Mouse (Mus musculus) fat pad, adult 2 months (tissue): ENCODE results near the gene Kdm4a.

ENCODE experiments used
- DNase-seq: peaks from one replicate; pipeline ENCODE4 v3.0.0-alpha.2; 2011; ENCODE audit warnings: low read depth, low spot score; ENCODE audit errors: extremely low read depth

The Kdm4a gene

DNA sequence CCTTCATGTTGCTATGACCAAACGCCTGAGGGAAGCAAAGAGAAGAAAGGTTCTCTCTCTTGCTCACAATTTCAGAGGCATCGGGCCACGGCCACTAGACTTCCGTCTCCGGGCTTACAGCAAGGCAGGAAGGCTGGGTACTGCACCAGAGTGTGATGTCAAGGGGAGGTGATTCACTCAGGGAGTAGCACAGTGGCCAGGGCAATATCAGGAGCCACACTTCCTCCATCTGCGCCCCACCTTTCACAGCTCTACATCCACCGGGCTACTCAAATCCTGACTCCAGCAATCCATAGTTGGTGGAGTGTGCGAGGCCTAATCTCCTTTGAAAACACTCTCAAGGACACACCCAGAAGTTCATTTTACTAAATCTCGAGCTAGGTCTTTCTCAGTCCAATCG is 62.3 kb downstream of the Kdm4a start:
- DNase-seq = no peak

DNA sequence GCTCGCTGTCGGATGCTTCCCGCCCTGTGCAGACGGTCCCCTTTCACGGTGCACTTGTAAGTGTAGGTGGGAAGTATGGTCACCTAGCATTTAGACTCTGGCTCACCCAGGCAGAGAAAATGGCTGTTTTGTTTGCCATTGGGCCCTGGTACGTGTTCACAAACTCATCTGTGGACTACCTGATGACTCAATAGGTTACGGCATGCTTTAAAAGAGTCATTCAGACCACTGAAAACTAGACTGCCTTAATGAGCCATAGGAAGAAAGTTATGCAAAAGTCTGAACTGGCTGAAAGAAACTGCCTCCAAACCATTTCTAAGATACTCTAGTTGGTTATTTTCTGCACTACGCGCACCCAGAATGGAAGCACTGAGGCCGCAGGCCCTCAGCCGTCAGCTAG is 63.7 kb downstream of the Kdm4a start:
- DNase-seq = no peak

DNA sequence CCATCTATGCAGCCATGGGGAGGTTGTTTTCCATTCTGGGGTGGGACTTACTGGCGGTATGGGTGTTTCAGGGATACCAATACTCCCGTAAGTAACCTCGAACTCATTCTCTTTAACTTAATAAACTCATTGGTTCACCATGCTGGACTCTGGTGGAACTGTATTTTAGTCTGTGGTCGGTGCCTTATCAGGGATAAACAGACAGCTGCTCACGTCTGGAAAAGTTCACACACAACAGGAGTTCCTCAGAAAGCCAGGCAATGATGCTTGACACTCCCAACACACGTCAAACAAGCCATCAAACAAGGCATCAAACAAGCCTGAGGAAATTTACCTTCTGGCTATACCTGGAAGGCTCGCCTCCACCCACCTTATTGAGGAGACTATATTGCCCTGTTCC is 64.7 kb downstream of the Kdm4a start:
- DNase-seq = no peak

DNA sequence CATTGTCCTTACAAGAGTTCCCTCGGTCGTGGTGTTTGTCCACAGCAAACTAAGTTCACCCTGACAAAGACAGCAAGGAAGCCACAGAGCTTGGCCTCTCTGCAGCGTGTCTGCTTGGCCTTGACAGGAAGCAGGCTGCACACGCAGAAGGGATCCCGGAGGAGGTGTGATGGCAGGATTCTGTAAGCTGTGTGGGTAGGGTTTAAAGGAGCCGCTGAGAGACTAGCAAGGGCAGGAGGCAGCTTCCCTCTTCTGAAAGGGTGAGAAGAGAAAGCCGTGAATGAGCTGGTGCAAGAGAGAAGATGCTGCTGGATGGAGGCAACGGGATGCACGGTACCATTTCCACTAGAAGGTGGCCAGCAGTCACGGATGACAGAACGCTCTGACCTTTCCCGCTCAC is 67.2 kb downstream of the Kdm4a start:
- no peak for DNase-seq

DNA sequence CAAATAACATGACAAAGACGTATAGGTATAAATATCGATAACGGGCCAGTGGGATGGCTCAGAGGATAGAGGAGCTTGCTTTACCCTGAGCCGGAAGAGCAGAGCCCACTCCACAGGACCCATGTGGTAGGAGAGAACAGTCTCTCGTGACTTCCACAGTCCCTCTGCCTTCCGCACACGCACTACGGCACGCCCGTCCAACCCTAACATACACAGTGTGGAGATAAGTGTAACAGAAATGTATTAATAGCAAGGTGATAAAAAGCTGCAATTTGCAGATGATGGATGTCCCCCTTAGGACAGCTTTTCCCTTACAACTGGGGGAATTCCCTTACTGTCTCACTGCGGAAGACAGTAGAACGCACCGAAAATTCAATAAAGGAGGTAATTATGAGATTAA is 70.2 kb downstream of the Kdm4a start:
- no peak for DNase-seq

DNA sequence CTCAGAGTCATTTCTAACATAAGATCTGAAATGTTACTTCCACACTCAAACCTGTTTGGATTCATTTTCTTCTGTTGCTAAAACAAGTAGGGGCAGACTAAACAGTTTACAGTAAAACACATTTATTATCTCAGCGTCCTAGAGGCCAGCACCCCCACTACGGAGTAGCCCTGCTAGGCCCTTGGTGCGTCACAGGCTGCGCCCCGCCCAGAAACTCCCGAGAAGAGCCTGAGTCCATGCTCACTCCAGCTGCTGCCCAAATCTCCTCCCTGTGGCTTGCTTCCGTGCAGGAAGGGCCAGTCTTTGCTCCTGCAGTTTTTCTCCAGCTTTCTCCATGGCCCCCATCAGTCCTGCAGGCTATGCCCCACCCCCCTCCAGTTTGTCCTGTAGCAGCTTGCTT is 71.1 kb downstream of the Kdm4a start:
- no peak for DNase-seq

DNA sequence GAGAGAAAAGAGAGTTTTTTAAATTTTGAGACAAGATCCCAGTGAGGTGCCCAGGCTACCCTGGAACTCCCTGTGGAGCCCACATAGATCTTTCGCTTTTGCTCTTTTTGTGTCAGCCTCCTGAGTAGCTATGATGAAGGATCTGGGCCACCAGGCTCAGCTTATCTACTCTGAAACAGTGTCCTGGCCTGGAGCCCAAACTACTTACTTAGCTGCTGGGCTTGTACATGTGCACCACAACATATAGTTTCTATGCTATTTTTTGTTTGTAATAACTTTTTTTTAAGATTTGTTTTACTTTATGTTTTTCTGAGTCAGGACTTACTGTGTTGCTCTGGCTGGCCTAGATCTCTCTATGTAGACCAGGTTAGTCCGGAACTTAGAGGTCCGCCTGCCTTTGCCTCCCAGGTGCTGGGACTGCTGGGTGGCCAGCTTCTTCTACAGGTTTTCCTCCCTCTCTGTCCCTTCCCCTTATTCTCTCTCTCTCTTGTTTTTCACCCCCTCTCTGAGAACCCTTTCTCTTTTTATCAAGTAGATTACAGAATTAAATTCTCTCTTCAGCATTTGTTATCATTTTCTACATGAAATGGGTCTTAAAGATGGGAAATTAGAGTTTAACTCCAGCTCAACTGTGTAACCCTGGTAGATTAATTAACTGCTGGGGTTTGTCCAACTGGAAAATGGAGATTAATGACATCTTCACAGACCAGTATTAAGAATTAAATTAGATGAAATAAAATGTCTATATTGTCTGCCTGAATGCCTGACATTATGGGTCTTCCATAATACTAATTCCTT is 74.4 kb downstream of the Kdm4a start:
- DNase-seq = no peak

DNA sequence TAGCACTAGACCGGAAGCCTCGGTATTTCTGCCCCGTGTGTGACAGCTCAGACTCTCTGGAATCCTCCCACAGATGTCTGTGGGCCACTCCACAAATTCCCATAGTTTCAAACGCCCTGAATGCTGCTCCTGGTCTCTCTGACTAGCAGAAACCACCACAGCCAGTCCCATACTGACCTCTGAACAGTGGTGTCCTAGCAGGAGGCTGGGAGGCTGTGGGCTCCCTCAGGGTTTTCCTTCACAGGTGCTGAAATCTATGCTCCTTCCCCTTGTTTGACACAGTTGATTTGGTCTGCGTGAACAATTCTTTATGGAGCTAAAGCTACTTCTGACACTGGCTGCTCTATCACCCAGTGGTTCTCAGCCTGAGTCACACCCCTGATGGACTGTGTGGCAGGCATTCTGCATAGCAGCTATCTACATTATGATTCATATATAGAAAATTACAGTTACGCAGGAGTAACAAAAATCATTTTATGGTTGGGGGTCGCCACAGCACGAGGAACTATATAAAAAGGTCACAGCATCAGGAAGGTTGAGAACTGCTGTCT is 76.5 kb downstream of the Kdm4a start:
- no peak for DNase-seq

DNA sequence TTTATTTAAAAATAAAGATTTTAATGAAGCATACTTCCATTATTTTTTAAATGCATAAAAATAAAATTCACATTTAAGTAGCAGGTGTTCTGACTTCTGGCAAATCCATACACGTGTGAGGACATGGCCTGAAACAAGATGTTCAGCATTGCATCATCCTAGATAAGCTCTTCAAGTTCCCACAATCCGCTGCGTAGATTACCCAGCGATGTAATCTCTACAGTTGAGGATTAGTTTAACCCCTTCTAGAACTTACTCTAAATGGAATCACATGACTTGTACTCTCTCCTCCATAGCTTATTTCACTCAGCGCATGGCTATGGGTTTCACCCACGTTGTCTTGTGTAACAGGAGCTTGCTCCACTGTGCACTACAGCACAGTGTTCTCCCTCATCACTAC is 78.3 kb downstream of the Kdm4a start:
- DNase-seq = no peak

DNA sequence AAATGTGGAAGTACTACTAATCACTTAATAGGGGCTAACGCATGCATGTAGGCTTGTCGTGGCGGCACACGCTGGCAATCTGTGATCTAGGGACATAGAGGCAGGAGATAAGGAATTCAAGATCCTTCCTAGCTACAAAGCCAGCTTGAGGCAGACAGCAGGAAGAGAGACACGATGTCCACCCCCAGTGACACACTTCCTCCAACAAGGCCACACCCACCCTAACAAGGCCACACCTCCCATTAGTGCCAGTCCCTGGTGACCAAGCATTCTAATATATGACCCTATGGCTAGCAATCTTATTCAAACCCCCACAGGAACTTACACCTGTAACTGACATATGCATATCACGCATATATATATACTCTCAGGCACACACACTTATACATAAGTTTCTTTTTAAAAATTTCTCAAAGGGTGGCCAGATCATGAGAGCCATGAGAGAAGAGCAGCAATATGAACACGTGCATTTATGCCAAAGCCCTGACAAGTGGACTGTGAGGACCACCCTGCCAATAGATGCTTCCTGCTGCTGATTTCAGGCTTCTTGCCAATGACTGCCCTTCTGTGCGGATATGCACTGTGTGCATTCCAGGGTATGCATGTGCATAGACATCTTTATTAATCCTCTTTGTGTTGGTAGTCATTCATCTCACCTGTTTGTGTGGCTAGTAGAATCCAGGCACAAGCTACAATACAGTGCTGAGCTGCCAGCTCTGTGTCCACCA is 80.0 kb downstream of the Kdm4a start:
- DNase-seq = no peak

DNA sequence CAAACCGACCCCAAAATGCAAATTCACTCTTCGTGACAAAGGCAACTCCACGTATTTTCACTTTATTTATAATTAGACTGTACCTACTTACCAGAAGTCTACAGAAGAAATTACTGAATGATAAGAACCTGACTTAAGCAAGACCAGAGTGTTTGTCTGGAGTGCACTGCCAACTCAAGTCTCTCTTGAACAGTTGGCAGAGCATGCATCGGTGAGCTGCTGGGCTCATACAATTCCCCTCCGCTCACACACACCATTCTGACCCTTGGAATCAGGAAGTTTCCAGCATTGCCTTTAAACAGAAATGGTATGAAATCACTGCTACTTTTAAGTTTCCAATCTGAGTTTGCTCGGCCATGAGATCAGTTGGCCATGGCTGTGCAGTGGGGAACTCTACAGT is 81.3 kb downstream of the Kdm4a start:
- DNase-seq = no peak

DNA sequence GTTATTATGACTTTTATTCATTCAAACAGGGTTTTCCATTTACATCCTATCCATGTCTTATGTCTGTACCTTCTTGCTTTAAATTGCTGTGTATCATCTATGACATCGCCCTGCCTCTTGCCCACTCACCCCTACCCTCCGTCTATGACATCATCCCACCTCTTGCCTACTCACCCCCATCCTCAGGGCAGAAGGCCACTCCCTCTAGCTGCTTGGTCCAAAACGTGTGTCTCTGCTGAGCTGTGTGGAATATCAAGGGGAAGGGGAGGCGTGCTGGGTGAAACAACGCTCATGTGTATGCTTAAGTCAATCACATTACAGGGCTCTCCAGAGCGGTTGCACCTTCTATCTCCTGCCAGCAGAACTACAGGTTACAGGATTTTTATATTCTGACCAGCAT is 83.8 kb downstream of the Kdm4a start:
- DNase-seq = no peak

DNA sequence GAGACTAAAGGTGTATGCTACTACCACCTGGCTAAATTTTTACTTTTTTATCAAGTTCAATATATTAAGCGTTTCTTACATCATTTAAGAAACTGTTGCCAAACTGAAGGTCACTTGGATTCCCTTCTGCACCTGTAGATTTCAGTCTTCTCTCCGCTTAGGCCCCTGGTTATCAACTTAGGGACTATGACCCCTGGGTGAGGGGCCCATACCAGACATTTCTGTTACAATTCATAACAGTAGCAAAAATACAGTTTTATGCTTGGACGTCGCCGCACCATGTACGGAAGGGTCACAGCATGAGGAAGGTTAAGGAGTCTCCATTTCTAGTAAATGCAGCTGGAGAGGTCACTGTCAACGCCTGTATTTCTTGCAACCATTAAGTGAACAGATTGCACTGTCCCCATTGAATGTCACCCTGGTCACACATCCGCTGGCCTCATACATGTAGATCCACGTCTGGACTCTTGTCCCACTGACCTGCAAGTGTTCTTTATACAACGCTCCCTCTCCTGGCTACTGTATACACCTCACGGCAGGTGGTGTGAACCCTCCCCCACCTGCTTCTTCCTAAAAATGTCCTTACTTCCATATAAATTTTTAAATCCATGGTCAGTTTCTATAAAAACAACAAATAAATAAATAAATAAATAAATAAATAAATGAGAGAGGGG is 86.9 kb downstream of the Kdm4a start:
- DNase-seq = no peak

DNA sequence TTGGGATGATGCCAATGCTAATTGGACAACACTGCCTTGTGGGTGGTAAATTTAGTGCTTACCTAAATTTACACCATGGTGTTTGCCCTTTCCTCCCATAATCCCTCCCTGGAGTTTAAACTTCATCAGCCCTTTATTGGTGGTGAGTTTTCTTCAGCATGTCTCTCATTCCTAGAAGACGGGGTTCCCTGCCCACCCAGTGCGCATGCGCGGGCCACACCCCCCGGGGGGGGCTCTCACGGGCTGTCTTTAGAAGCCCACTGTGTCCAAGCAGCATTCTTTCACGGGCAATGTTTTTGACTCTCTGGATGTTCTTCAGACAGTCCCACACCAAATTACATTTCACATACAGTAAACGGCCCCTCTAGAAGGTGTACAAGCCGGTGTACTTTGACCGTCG is 89.4 kb downstream of the Kdm4a start:
- no peak for DNase-seq

DNA sequence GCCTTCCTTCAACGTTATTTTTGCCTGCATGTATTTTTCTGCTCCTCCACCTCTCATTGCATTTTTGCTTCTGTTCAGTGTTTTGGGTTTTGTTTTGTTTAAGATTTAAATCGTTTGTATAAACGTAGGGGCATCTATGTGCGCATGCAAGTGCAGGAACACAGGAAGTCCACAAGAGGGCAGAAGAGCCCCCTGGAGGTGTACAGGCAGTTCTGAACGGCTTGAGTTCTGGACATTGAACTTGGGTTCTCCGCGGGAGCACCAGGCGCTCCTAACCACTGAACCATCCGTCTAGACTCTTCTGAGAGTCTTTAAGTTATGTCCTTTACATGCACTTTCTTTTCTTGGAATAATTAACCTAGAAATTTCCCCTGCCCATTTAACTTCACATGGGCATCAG is 89.9 kb downstream of the Kdm4a start:
- DNase-seq = no peak

DNA sequence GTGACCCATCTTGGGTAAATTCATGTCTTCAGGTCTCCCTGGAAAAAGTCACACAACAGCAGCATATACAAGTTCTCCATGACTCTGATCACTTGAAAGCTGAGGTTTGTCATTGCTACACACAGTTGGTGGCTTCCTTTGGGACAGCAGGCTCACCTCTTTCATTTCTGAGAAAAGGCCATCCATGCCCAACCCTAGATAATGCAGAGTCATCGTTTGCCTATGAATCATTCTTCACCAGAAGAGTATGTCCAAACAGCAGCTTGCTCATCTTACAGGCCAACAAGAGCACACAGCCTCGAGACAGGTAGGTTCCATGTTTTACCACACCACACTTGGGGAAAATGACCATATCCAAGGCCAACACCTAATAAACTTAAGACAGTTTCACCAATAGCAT is 91.1 kb downstream of the Kdm4a start:
- DNase-seq = no peak
